Comparison of ENCODE assay signal across 14 mouse cellular contexts in genomic region chr5:129155902-129156311, GRCm38 (mm10). TPM values are rescaled to one million over a fixed set of nuclear protein-coding genes. Genes with fewer than 3 reads are reported as not detected.
DNase-seq lines count a peak whose midpoint lies in the region; ATAC-seq and TF ChIP-seq lines count a peak whose summit lies in the region.
"Had no signal": no experiment of that assay in that cellular context is flagged by ENCODE, and none has a peak within 500 bp of the region (broad histone marks: within the 10 kb centered on the region; RNA-seq: fewer than 3 reads in every experiment).

No protein-coding gene starts in this region.

- peak; percentile 70 for DNase-seq in lung, embryonic 14.5 days
- DNase-seq in lung, postnatal 0 days (ENCODE audit: low spot score): no peak
- peak; percentile 58 for DNase-seq in midbrain, embryonic 10.5 days (ENCODE audit: low spot score)
- DNase-seq in spleen, adult 12 weeks (ENCODE audit: low spot score): no peak
- no peak for DNase-seq in kidney, postnatal 4 days
- DNase-seq in adrenal gland, adult 2 months: no peak
- DNase-seq: kidney, postnatal 25 days; liver; lung, postnatal 4 days had no signal

- WGBS in lung, embryonic 14.5 days: 21% methylated on average over 9 of the region's 9 CpGs
- 30% methylated on average over 9 of the region's 9 CpGs for WGBS in lung, postnatal 0 days
- WGBS in forebrain, embryonic 16.5 days: 3% methylated on average over 9 of the region's 9 CpGs
- 12% methylated on average over 9 of the region's 9 CpGs for WGBS in midbrain, embryonic 10.5 days
- 8% methylated on average over 9 of the region's 9 CpGs for WGBS in neural tube, embryonic 14.5 days

- no peak overlapping the region for H3K4me2 ChIP-seq in lung, embryonic 14.5 days
- H3K4me2 ChIP-seq in lung, postnatal 0 days (replicated peaks; ENCODE audit: low read depth, low read length): no peak overlapping the region
- peak overlapping the region; percentile 0 for H3K4me2 ChIP-seq in forebrain, embryonic 16.5 days (ENCODE audit: low read length)
- H3K4me2 ChIP-seq in neural tube, embryonic 14.5 days (ENCODE audit: low read depth, low read length): no peak overlapping the region; the same call in 1 of the 2 replicates
- H3K4me2 ChIP-seq: stomach, embryonic 15.5 days had no signal

- no peak overlapping the region for H3K9ac ChIP-seq in lung, embryonic 14.5 days
- no peak overlapping the region for H3K9ac ChIP-seq in lung, postnatal 0 days (replicated peaks; ENCODE audit: low read depth)
- H3K9ac ChIP-seq in forebrain, embryonic 16.5 days (replicated peaks; ENCODE audit: low read depth, low read length): 0 out of 2 replicates have a peak overlapping the region, but pooled peaks have one; percentile 26
- 0 out of 2 replicates have a peak overlapping the region, but pooled peaks have one; percentile 21 for H3K9ac ChIP-seq in neural tube, embryonic 14.5 days (replicated peaks; ENCODE audit: low read depth, low read length)
- H3K9ac ChIP-seq: stomach, embryonic 15.5 days had no signal

- no peak for TF ChIP-seq EP300 in lung, postnatal 0 days (IDR thresholded peaks at IDR 0.05)

- peak; percentile 80; the same call in 1 of the 2 replicates for ATAC-seq in lung, embryonic 14.5 days (ENCODE audit: insufficient read depth)
- no peak for ATAC-seq in lung, postnatal 0 days
- ATAC-seq in forebrain, embryonic 16.5 days: peak; percentile 75
- peak; percentile 41; the same call in 1 of the 2 replicates for ATAC-seq in neural tube, embryonic 14.5 days (ENCODE audit: low read depth)
- ATAC-seq: intestine, embryonic 16.5 days had no signal

- H3K4me3 ChIP-seq in lung, embryonic 14.5 days (ENCODE audit: low read depth, low read length): no peak overlapping the region
- no peak overlapping the region for H3K4me3 ChIP-seq in lung, postnatal 0 days (ENCODE audit: low read depth, low read length)
- no peak overlapping the region for H3K4me3 ChIP-seq in forebrain, embryonic 16.5 days (replicated peaks; ENCODE audit: low read length)
- peak overlapping the region; percentile 25 for H3K4me3 ChIP-seq in midbrain, embryonic 10.5 days
- H3K4me3 ChIP-seq in neural tube, embryonic 14.5 days (ENCODE audit: low read depth, low read length): no peak overlapping the region
- H3K4me3 ChIP-seq: left cerebral cortex, adult 2 months; stomach, embryonic 15.5 days had no signal

- H3K9me3 ChIP-seq in lung, embryonic 14.5 days (ENCODE audit: low read depth, low read length): no peaks in the 10 kb centered on the region
- no peaks in the 10 kb centered on the region for H3K9me3 ChIP-seq in lung, postnatal 0 days (ENCODE audit: low read length)
- H3K9me3 ChIP-seq in forebrain, embryonic 16.5 days (ENCODE audit: control insufficient read depth, low read length): no peaks in the 10 kb centered on the region
- H3K9me3 ChIP-seq in midbrain, embryonic 10.5 days (replicated peaks): no peaks in the 10 kb centered on the region
- H3K9me3 ChIP-seq in neural tube, embryonic 14.5 days (ENCODE audit: control insufficient read depth, low read length): no peaks in the 10 kb centered on the region
- H3K9me3 ChIP-seq: stomach, embryonic 15.5 days had no signal

- TF ChIP-seq CTCF in lung, embryonic 14.5 days (IDR thresholded peaks at IDR 0.05; ENCODE audit: low read depth): no peak
- TF ChIP-seq CTCF in lung, postnatal 0 days (IDR thresholded peaks at IDR 0.05): no peak

- no peaks in the 10 kb centered on the region for H3K27me3 ChIP-seq in lung, embryonic 14.5 days (ENCODE audit: insufficient read depth, low read length)
- no peaks in the 10 kb centered on the region for H3K27me3 ChIP-seq in lung, postnatal 0 days (replicated peaks; ENCODE audit: insufficient read depth, low read length)
- no peaks in the 10 kb centered on the region for H3K27me3 ChIP-seq in forebrain, embryonic 16.5 days (replicated peaks; ENCODE audit: control insufficient read depth, insufficient read depth, low read length)
- 0 out of 2 replicates have a peak, but pooled peaks cover 10% of the 10 kb centered on the region for H3K27me3 ChIP-seq in midbrain, embryonic 10.5 days (ENCODE audit: low read depth, poor library complexity, severe bottlenecking)
- H3K27me3 ChIP-seq in neural tube, embryonic 14.5 days (ENCODE audit: control insufficient read depth, insufficient read depth, low read length): no peaks in the 10 kb centered on the region
- H3K27me3 ChIP-seq: stomach, embryonic 15.5 days had no signal

- H3K36me3 ChIP-seq in lung, embryonic 14.5 days (ENCODE audit: insufficient read depth): no peaks in the 10 kb centered on the region
- no peaks in the 10 kb centered on the region for H3K36me3 ChIP-seq in lung, postnatal 0 days (ENCODE audit: insufficient read depth, low read length)
- H3K36me3 ChIP-seq in forebrain, embryonic 16.5 days (ENCODE audit: control insufficient read depth, insufficient read depth): no peaks in the 10 kb centered on the region
- H3K36me3 ChIP-seq in midbrain, embryonic 10.5 days: no peaks in the 10 kb centered on the region
- H3K36me3 ChIP-seq in neural tube, embryonic 14.5 days (ENCODE audit: control insufficient read depth, insufficient read depth, low read length): no peaks in the 10 kb centered on the region
- H3K36me3 ChIP-seq: stomach, embryonic 15.5 days had no signal

- H3K27ac ChIP-seq in lung, embryonic 14.5 days (ENCODE audit: low read depth): no peak overlapping the region
- no peak overlapping the region for H3K27ac ChIP-seq in lung, postnatal 0 days (ENCODE audit: low read length)
- peak overlapping the region; percentile 71 for H3K27ac ChIP-seq in forebrain, embryonic 16.5 days (ENCODE audit: low read length)
- peak overlapping the region; percentile 88 for H3K27ac ChIP-seq in midbrain, embryonic 10.5 days (replicated peaks)
- peak overlapping the region; percentile 2; the same call in 1 of the 2 replicates for H3K27ac ChIP-seq in neural tube, embryonic 14.5 days (ENCODE audit: low read depth, low read length)
- H3K27ac ChIP-seq: left cerebral cortex, adult 2 months; stomach, embryonic 15.5 days had no signal

- no peaks in the 10 kb centered on the region for H3K4me1 ChIP-seq in lung, embryonic 14.5 days (ENCODE audit: insufficient read depth)
- no peaks in the 10 kb centered on the region for H3K4me1 ChIP-seq in lung, postnatal 0 days (ENCODE audit: insufficient read depth, low read depth, low read length)
- peaks cover 13% of the 10 kb centered on the region for H3K4me1 ChIP-seq in forebrain, embryonic 16.5 days (replicated peaks; ENCODE audit: control insufficient read depth, insufficient read depth, low read length)
- H3K4me1 ChIP-seq in midbrain, embryonic 10.5 days: peaks cover 46% of the 10 kb centered on the region
- 0 out of 2 replicates have a peak, but pooled peaks cover 3% of the 10 kb centered on the region for H3K4me1 ChIP-seq in neural tube, embryonic 14.5 days (ENCODE audit: control insufficient read depth, insufficient read depth, low read length)
- H3K4me1 ChIP-seq: stomach, embryonic 15.5 days had no signal

RNA-seq across cellular contexts. Expression of gene Adgrd1, which starts 59.4 kb away (rescaled TPM):
- polyA plus RNA-seq in lung, embryonic 14.5 days (2014; fragmentation: Nextera tagmentation; extraction: Ambion mirVana): 0.47 and 0.50 TPM in 2 replicates
- polyA plus RNA-seq in lung, postnatal 0 days (2015; fragmentation: Nextera tagmentation; extraction: Ambion mirVana): 1.5 and 1.8 TPM in 2 replicates
- polyA plus RNA-seq in forebrain, embryonic 16.5 days (2015; fragmentation: Nextera tagmentation; extraction: Ambion mirVana): 0.22 and 0.37 TPM in 2 replicates
- polyA plus RNA-seq in midbrain, embryonic 10.5 days (2016; fragmentation: Nextera tagmentation; extraction: Ambion mirVana): 0.09 and 0.16 TPM in 2 replicates
- 0.08 and 0.55 TPM in 2 replicates for polyA plus RNA-seq in neural tube, embryonic 14.5 days (2014; fragmentation: Nextera tagmentation; extraction: Ambion mirVana)
- total RNA-seq in adrenal gland, adult 2 months (2021): 1 to 10 TPM; 3.8 to 8.6 TPM
- 2.4 and 2.5 TPM in 2 replicates for polyA plus RNA-seq in adrenal gland, adult 2 months (2012; rRNA removed)

Comparison
In these comparisons a context has a peak if more than half of its experiments do, and no peak if none do; other contexts are left out.
1. DNase-seq: peak in lung, embryonic 14.5 days (single experiment) and midbrain, embryonic 10.5 days (single experiment); none in lung, postnatal 0 days (single experiment), spleen, adult 12 weeks (single experiment), kidney, postnatal 4 days (0 of 2) and adrenal gland, adult 2 months (single experiment).
2. H3K27ac ChIP-seq: peak in forebrain, embryonic 16.5 days (single experiment), midbrain, embryonic 10.5 days (single experiment) and neural tube, embryonic 14.5 days (single experiment); none in lung, embryonic 14.5 days (single experiment) and lung, postnatal 0 days (single experiment).
3. H3K9ac ChIP-seq: peak in forebrain, embryonic 16.5 days (single experiment) and neural tube, embryonic 14.5 days (single experiment); none in lung, embryonic 14.5 days (single experiment) and lung, postnatal 0 days (single experiment).